Mouse (Mus musculus): Measurements from ENCODE around the gene Arhgap21. TPM values are rescaled to one million over a fixed set of nuclear protein-coding genes. Genes with fewer than 3 reads are reported as not detected.

The Arhgap21 gene
- polyA plus RNA-seq (2016; fragmentation: Nextera tagmentation; extraction: Ambion mirVana) = 31.8 and 39.9 TPM in 2 replicates

GRCm38 (mm10) chr2:20968441-20969200 lies at the start of gene Arhgap21:
Arhgap21 (minus strand) TSS chr2:20968881.
- Histone ChIP-seq H3K4me1 (replicated peaks) (peaks cover 36% of the 10 kb centered on the region), H3K27ac (peak within 1 kb of the TSS; percentile 100), H3K27me3 (ENCODE audit: insufficient read depth, poor library complexity, severe bottlenecking) (no peaks in the 10 kb centered on the region), H3K9me3 (no peaks in the 10 kb centered on the region), H3K4me3 (peak within 1 kb of the TSS; percentile 94), H3K36me3 (no peaks in the 10 kb centered on the region)
- WGBS = under 1% methylated on average over 100 of the region's 102 CpGs
- DNase-seq (ENCODE audit: low spot score) = peak; percentile 83

GRCm38 (mm10) chr2:21016589-21016988 lies 47.9 kb upstream of the Arhgap21 start:
- H3K36me3 ChIP-seq = no peaks in the 10 kb centered on the region
- H3K4me1 ChIP-seq (replicated peaks) = peaks cover 10% of the 10 kb centered on the region
- WGBS = 86% methylated on average over 7 of the region's 7 CpGs
- no peak overlapping the region for H3K4me3 ChIP-seq
- H3K9me3 ChIP-seq = no peaks in the 10 kb centered on the region
- no peaks in the 10 kb centered on the region for H3K27me3 ChIP-seq (ENCODE audit: insufficient read depth, poor library complexity, severe bottlenecking)
- DNase-seq (ENCODE audit: low spot score) = no peak
- 0 out of 2 replicates have a peak overlapping the region, but pooled peaks have one; percentile 12 for H3K27ac ChIP-seq

GRCm38 (mm10) chr2:21010806-21011397 lies 42.2 kb upstream of the Arhgap21 start:
- Histone ChIP-seq H3K4me3 (0 out of 2 replicates have a peak overlapping the region, but pooled peaks have one; percentile 2), H3K9me3 (no peaks in the 10 kb centered on the region), H3K27ac (peak overlapping the region; percentile 92), H3K36me3 (no peaks in the 10 kb centered on the region), H3K27me3 (ENCODE audit: insufficient read depth, poor library complexity, severe bottlenecking) (no peaks in the 10 kb centered on the region), H3K4me1 (replicated peaks) (peaks cover 48% of the 10 kb centered on the region)
- 29% methylated on average over 11 of the region's 11 CpGs for WGBS
- DNase-seq (ENCODE audit: low spot score) = peak; percentile 80

DNA sequence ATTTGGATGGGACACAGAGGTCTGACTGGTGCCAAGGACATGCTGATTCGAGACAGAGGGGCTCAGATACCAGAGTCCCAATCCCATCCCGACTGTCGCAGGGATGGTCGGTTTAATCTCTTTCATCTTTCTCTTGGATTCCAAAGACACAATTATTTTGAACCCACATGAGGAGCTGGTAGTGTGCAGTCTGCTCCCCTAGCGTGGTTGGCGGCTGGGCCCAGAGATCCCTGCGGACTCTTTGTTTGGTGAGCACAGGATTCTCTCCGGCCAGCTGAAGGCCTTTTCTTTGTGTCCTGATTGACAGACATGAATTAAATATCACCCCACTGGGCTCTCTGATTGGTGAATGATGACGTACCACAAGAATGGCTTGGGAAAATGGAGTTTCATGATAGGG lies 41.5 kb upstream of the Arhgap21 start:
- peak overlapping the region; percentile 92 for H3K27ac ChIP-seq
- no peaks in the 10 kb centered on the region for H3K27me3 ChIP-seq (ENCODE audit: insufficient read depth, poor library complexity, severe bottlenecking)
- DNase-seq (ENCODE audit: low spot score) = peak; percentile 87
- peak overlapping the region; percentile 6; the same call in 1 of the 2 replicates for H3K4me3 ChIP-seq
- no peaks in the 10 kb centered on the region for H3K36me3 ChIP-seq
- peaks cover 54% of the 10 kb centered on the region for H3K4me1 ChIP-seq (replicated peaks)
- 23% methylated on average over 9 of the region's 9 CpGs for WGBS
- H3K9me3 ChIP-seq = no peaks in the 10 kb centered on the region

DNA sequence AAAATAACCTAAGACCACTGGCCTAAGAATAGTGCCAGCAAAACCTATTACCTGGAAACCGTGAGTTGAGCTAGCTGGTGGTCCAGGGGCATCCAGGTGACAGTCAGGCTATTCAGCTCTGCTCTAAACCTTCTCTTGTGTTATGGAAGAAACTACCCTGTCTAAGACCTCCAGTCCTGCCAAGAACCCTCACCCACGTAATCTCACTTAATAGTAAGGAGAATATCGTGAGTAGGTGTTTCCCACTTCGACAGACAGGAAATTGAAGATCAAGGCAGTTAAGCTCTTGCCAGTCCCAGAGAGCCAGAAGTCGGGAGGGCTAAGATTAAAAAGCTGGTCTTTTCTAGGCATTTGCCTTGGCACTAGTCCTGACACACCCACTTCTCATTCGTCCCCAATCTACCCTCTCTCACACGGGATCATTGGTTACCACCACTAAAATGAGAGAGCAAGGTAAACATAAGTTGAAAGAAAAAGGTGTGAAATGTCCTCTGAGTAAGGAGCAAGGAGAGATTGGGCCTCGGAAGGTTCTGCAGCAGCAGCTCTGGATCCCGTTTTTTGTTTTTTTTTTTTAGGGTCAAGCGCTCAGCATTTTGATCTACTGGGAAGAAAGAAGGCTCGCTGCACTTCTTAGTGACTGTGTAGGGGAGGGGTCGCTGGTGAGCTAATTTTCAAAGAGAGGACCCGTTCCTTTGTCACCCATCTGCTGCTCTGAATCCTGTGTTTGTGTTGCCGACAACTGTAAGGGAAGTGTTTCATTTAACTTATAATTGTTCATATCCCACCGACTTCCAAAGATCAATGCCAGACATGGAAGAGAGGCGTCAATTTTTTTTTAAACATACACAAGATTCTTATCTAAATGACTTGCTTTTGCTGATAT lies 40.8 kb upstream of the Arhgap21 start:
- H3K27me3 ChIP-seq (ENCODE audit: insufficient read depth, poor library complexity, severe bottlenecking) = no peaks in the 10 kb centered on the region
- no peaks in the 10 kb centered on the region for H3K36me3 ChIP-seq
- no peaks in the 10 kb centered on the region for H3K9me3 ChIP-seq
- WGBS = 46% methylated on average over 16 of the region's 16 CpGs
- DNase-seq (ENCODE audit: low spot score) = peak; percentile 53
- peak overlapping the region; percentile 92 for H3K27ac ChIP-seq
- H3K4me1 ChIP-seq (replicated peaks) = peaks cover 54% of the 10 kb centered on the region
- H3K4me3 ChIP-seq = peak overlapping the region; percentile 6; the same call in 1 of the 2 replicates

GRCm38 (mm10) chr2:21002538-21002937 lies 33.9 kb upstream of the Arhgap21 start:
- 89% methylated on average over 8 of the region's 8 CpGs for WGBS

DNA sequence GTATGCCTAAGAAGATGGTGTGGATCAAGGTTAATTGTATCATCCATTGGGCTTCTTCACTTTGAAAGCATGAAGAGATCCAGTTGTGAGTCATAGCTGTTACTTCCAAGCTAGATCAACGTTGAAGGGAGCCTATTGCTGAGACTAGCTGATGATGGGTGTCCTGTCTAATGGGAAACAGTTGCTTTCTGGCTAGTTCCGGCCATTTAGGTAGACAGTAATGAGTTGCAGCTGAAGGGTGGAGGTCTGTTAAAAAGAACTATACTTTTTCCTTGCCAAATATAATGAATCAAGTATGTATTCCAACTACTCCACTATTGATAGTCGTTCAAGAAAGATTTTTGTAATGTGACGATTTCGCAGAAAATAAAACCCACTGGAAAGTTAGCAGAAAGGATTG lies 32.5 kb upstream of the Arhgap21 start:
- no peaks in the 10 kb centered on the region for H3K36me3 ChIP-seq
- no peak overlapping the region for H3K27ac ChIP-seq
- DNase-seq (ENCODE audit: low spot score) = no peak
- H3K4me1 ChIP-seq (replicated peaks) = peaks cover 7% of the 10 kb centered on the region
- H3K27me3 ChIP-seq (ENCODE audit: insufficient read depth, poor library complexity, severe bottlenecking) = no peaks in the 10 kb centered on the region
- H3K4me3 ChIP-seq = no peak overlapping the region
- WGBS = 82% methylated on average over 5 of the region's 5 CpGs
- no peaks in the 10 kb centered on the region for H3K9me3 ChIP-seq

More at GRCm38 (mm10) chr2:21002538-21002937, 33.9 kb upstream of the Arhgap21 start:
- Histone ChIP-seq H3K4me1 (replicated peaks) (peaks cover 13% of the 10 kb centered on the region), H3K27me3 (ENCODE audit: insufficient read depth, poor library complexity, severe bottlenecking) (no peaks in the 10 kb centered on the region), H3K9me3 (no peaks in the 10 kb centered on the region), H3K36me3 (no peaks in the 10 kb centered on the region), H3K27ac (no peak overlapping the region), H3K4me3 (no peak overlapping the region)
- DNase-seq (ENCODE audit: low spot score) = no peak

DNA sequence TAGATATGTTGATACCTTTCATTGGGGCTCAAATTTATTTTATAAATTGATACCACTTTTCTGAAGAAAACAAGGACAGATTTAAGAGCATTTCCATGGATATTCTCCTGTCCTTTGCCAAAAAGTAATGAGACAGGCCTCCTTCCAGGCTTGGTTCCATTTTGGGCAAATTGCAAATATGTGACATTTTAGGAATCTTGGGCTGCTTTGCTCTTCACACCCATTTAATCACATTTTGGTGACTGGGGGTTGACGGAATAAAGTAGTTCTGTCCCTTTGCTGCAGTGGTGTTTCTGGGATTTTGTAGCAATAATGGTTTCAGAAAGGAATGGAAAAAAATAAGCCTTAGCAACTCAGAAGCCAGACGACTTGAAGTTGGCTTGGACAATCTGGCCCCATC lies 26.9 kb upstream of the Arhgap21 start:
- peaks cover 5% of the 10 kb centered on the region; the same call in 1 of the 2 replicates for H3K9me3 ChIP-seq
- DNase-seq (ENCODE audit: low spot score) = no peak
- H3K36me3 ChIP-seq = no peaks in the 10 kb centered on the region
- no peaks in the 10 kb centered on the region for H3K27me3 ChIP-seq (ENCODE audit: insufficient read depth, poor library complexity, severe bottlenecking)
- WGBS = 94% methylated on average over 2 of the region's 2 CpGs
- no peaks in the 10 kb centered on the region for H3K4me1 ChIP-seq (replicated peaks)
- H3K27ac ChIP-seq = no peak overlapping the region
- no peak overlapping the region for H3K4me3 ChIP-seq

GRCm38 (mm10) chr2:20991508-20991907 lies 22.8 kb upstream of the Arhgap21 start:
- 84% methylated on average over 2 of the region's 2 CpGs for WGBS
- no peak overlapping the region for H3K27ac ChIP-seq
- no peaks in the 10 kb centered on the region for H3K27me3 ChIP-seq (ENCODE audit: insufficient read depth, poor library complexity, severe bottlenecking)
- H3K4me3 ChIP-seq = no peak overlapping the region
- H3K36me3 ChIP-seq = no peaks in the 10 kb centered on the region
- H3K9me3 ChIP-seq = peaks cover 5% of the 10 kb centered on the region; the same call in 1 of the 2 replicates
- no peak for DNase-seq (ENCODE audit: low spot score)
- no peaks in the 10 kb centered on the region for H3K4me1 ChIP-seq (replicated peaks)

DNA sequence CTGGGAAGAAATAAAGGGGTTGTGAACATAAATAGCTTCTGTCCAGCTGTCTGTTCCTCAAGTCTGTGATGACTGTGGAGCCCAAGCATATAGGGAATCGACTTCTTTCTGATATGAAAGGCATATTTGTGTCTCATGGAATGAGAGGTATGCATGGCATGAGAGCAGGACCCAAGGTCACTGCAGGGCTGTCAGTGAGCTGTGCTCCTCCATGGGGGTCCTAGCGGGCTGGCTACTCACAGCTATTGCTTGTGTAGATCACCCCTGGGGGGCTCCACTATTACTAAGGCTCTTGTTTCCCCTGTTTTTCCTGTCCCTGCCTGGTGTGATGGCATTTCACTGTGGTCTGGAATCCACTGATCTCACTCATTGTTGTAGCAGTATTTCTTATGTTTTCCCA lies 22.2 kb upstream of the Arhgap21 start:
- Histone ChIP-seq H3K36me3 (no peaks in the 10 kb centered on the region), H3K4me1 (replicated peaks) (no peaks in the 10 kb centered on the region), H3K27ac (no peak overlapping the region), H3K9me3 (peaks cover 5% of the 10 kb centered on the region; the same call in 1 of the 2 replicates), H3K27me3 (ENCODE audit: insufficient read depth, poor library complexity, severe bottlenecking) (no peaks in the 10 kb centered on the region), H3K4me3 (no peak overlapping the region)
- 51% methylated on average over 2 of the region's 2 CpGs for WGBS
- DNase-seq (ENCODE audit: low spot score) = peak; percentile 15

DNA sequence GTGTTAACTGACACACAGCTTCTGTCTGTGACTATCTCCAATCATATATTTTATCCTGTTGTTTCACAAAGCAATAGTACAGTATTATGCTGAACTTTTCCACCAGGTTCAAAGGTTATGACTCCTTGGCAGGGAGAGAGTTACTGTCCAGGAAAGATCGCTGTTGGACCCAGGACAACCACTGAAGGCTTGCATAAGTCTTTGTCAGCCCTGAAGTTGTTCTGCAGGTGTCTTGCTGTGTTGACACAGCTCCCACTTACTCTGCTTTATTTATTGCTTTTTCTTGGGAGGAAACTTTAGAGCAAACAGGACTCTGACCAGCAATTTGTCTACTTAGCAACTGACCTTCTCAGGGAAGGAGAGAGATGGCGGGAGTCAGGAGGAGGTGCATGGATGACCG lies 21.4 kb upstream of the Arhgap21 start:
- no peak for DNase-seq (ENCODE audit: low spot score)
- Histone ChIP-seq H3K4me3 (no peak overlapping the region), H3K27me3 (ENCODE audit: insufficient read depth, poor library complexity, severe bottlenecking) (no peaks in the 10 kb centered on the region), H3K9me3 (peaks cover 5% of the 10 kb centered on the region; the same call in 1 of the 2 replicates), H3K27ac (no peak overlapping the region), H3K36me3 (no peaks in the 10 kb centered on the region), H3K4me1 (replicated peaks) (no peaks in the 10 kb centered on the region)
- WGBS = 89% methylated on average over 3 of the region's 3 CpGs

- Histone ChIP-seq H3K27me3 (ENCODE audit: insufficient read depth, poor library complexity, severe bottlenecking) (no peaks in the 10 kb centered on the region), H3K9me3 (peaks cover 5% of the 10 kb centered on the region; the same call in 1 of the 2 replicates), H3K4me1 (replicated peaks) (no peaks in the 10 kb centered on the region), H3K4me3 (no peak overlapping the region), H3K36me3 (no peaks in the 10 kb centered on the region), H3K27ac (no peak overlapping the region)
- DNase-seq (ENCODE audit: low spot score) = no peak
- WGBS = 69% methylated on average over 3 of the region's 3 CpGs
These were observed 19.1 kb upstream of the Arhgap21 start for GRCm38 (mm10) chr2:20987822-20988221.
